Mouse (Mus musculus) myocyte (in vitro differentiated cells): Measurements from ENCODE around the gene Mtx1. TPM values are rescaled to one million over a fixed set of nuclear protein-coding genes. Genes with fewer than 3 reads are reported as not detected.

Experiments used
- H3K27me3 ChIP-seq: one replicate; pipeline ENCODE4 v1.6.1; 2011; ENCODE audit not compliant: control insufficient read depth, insufficient read depth, insufficient read length
- H3K36me3 ChIP-seq: one replicate; pipeline ENCODE4 v1.6.1; 2011; ENCODE audit not compliant: control insufficient read depth, insufficient read depth
- H3K4me2 ChIP-seq: one replicate; pipeline ENCODE4 v1.6.1; 2011; ENCODE audit warnings: low read depth, control low read depth
- H3K4me3 ChIP-seq: one replicate; pipeline ENCODE4 v1.5.1; 2011; ENCODE audit warnings: mild to moderate bottlenecking, control low read depth, moderate library complexity
- H3K79me2 ChIP-seq: one replicate; pipeline ENCODE4 v1.6.1; 2011; ENCODE audit not compliant: control insufficient read depth, insufficient read depth
- H3ac ChIP-seq: one replicate; pipeline ENCODE4 v1.6.1; 2011; ENCODE audit not compliant: control insufficient read depth, insufficient read length
- E2F4 ChIP-seq: IDR thresholded peaks from one replicate; pipeline ENCODE4 v1.6.1; 2011; ENCODE audit warnings: mild to moderate bottlenecking, control low read depth, moderate library complexity; ENCODE audit not compliant: insufficient read depth
- MAX ChIP-seq: IDR thresholded peaks from one replicate; pipeline ENCODE4 v1.6.1; 2011; ENCODE audit warnings: low read depth, mild to moderate bottlenecking, control low read depth
- MYOD1 ChIP-seq, 3 experiments: IDR thresholded peaks; one replicate each; pipeline ENCODE4 v1.6.1; 2011; ENCODE audit warnings: control low read depth in 2 of 3, low read depth in 2 of 3, mild to moderate bottlenecking in 2 of 3, moderate library complexity in 1 of 3; ENCODE audit not compliant: insufficient read length in 2 of 3, control insufficient read depth in 1 of 3
- MYOG ChIP-seq, 3 experiments: IDR thresholded peaks; one replicate each; pipeline ENCODE4 v1.6.1; 2011; ENCODE audit warnings: control low read depth in 2 of 3, low read depth in 2 of 3, mild to moderate bottlenecking in 2 of 3; ENCODE audit not compliant: insufficient read length in 2 of 3, control insufficient read depth in 1 of 3, insufficient read depth in 1 of 3
- POLR2AphosphoS2 ChIP-seq: IDR thresholded peaks from one replicate; pipeline ENCODE4 v1.6.1; 2011; ENCODE audit warnings: low read depth, control low read depth; ENCODE audit not compliant: insufficient read length
- REST ChIP-seq: IDR thresholded peaks from one replicate; pipeline ENCODE4 v1.6.1; 2011; ENCODE audit warnings: mild to moderate bottlenecking, control low read depth, moderate library complexity; ENCODE audit not compliant: insufficient read depth, insufficient read length
- SRF ChIP-seq: IDR thresholded peaks from one replicate; pipeline ENCODE4 v1.6.1; 2011; ENCODE audit warnings: low read depth; ENCODE audit not compliant: control insufficient read depth, insufficient read length
- polyA plus RNA-seq: library from polyadenylated mRNA; unstranded; fragments of >200 nt; fragmentation: generic; extraction: Trizol; gene quantifications from one replicate; pipeline ENCODE4 v1.2.1, GENCODE M21; 2012; ENCODE audit warnings: missing spikeins

Mtx1 gene
- polyA plus RNA-seq, 1 experiment: 114 TPM

- Histone ChIP-seq H3K36me3 (no peaks in the 10 kb centered on the region), H3K4me2 (peak within 1 kb of the TSS; percentile 56), H3ac (no peak within 1 kb of the TSS), H3K79me2 (no peaks in the 10 kb centered on the region), H3K27me3 (peaks cover 22% of the 10 kb centered on the region), H3K4me3 (no peak within 1 kb of the TSS)
- TF ChIP-seq SRF (no peak), MYOG (IDR thresholded peaks at IDR 0.05; ENCODE audit: control insufficient read depth in 1 of 3, insufficient read depth in 1 of 3, insufficient read length in 2 of 3, low read depth in 2 of 3) (peak in 1 of 3 experiments; percentile 41), MYOD1 (IDR thresholded peaks at IDR 0.05; ENCODE audit: control insufficient read depth in 1 of 3, insufficient read length in 2 of 3, low read depth in 2 of 3) (peak in 1 of 3 experiments; percentile 2)
These were observed 67.1 kb downstream of the Mtx1 start, which contains the start of gene Hcn3 for GRCm38 (mm10) chr3:89159616-89160344. TSS of gene Hcn3 (minus strand) at chr3:89160196.

- Histone ChIP-seq H3K4me3 (no peak overlapping the region), H3K4me2 (peak overlapping the region; percentile 56), H3K79me2 (no peaks in the 10 kb centered on the region), H3ac (no peak overlapping the region), H3K36me3 (no peaks in the 10 kb centered on the region), H3K27me3 (peaks cover 23% of the 10 kb centered on the region)
- TF ChIP-seq POLR2AphosphoS2: no peak
- no peak for TF ChIP-seq MYOD1 (IDR thresholded peaks at IDR 0.05; ENCODE audit: control insufficient read depth in 1 of 3, insufficient read length in 2 of 3, low read depth in 2 of 3)
- peak; percentile 94 for TF ChIP-seq REST
- TF ChIP-seq E2F4: no peak
- TF ChIP-seq MYOG (IDR thresholded peaks at IDR 0.05; ENCODE audit: control insufficient read depth in 1 of 3, insufficient read depth in 1 of 3, insufficient read length in 2 of 3, low read depth in 2 of 3): no peak
- TF ChIP-seq SRF: no peak
- TF ChIP-seq MAX: no peak
These were observed 67.7 kb downstream of the Mtx1 start for GRCm38 (mm10) chr3:89159211-89159610.

Other genes with a start within 250 kb of the Mtx1 start
- gene Rusc1, start 133.8 kb downstream of the Mtx1 start, polyA plus RNA-seq: 20.2 TPM
- 0.02 TPM for gene Gm43738, start 126.0 kb downstream of the Mtx1 start, polyA plus RNA-seq
- gene Fdps, start 125.1 kb downstream of the Mtx1 start, polyA plus RNA-seq: 863 TPM
- gene Pklr, start 90.9 kb downstream of the Mtx1 start, polyA plus RNA-seq: not detected
- 0.10 TPM for gene Hcn3, start 66.9 kb downstream of the Mtx1 start, polyA plus RNA-seq
- 22.2 TPM for gene Clk2, start 62.3 kb downstream of the Mtx1 start, polyA plus RNA-seq
- gene Scamp3, start 49.6 kb downstream of the Mtx1 start, polyA plus RNA-seq: 127 TPM
- gene Fam189b, start 43.9 kb downstream of the Mtx1 start, polyA plus RNA-seq: 15.0 TPM
- gene Gba, start 24.2 kb downstream of the Mtx1 start, polyA plus RNA-seq: 52.5 TPM
- gene Thbs3, start 11.9 kb downstream of the Mtx1 start, polyA plus RNA-seq: 5.9 TPM
- 0.37 TPM for gene Muc1, start 2.0 kb upstream of the Mtx1 start, polyA plus RNA-seq
- 371 TPM for gene Krtcap2, start 18.9 kb upstream of the Mtx1 start, polyA plus RNA-seq
- 15.2 TPM for gene Trim46, start 19.2 kb upstream of the Mtx1 start, polyA plus RNA-seq
- 222 TPM for gene Dpm3, start 32.3 kb upstream of the Mtx1 start, polyA plus RNA-seq
- 48.7 TPM for gene Slc50a1, start 43.5 kb upstream of the Mtx1 start, polyA plus RNA-seq
- gene Efna1, start 54.1 kb upstream of the Mtx1 start, polyA plus RNA-seq: 8.2 TPM
- 1.8 TPM for gene Efna3, start 95.9 kb upstream of the Mtx1 start, polyA plus RNA-seq
- 5.4 TPM for gene Efna4, start 110.9 kb upstream of the Mtx1 start, polyA plus RNA-seq
- 78.4 TPM for gene Adam15, start 122.9 kb upstream of the Mtx1 start, polyA plus RNA-seq
- gene Dcst2, start 134.9 kb upstream of the Mtx1 start, polyA plus RNA-seq: 0.01 TPM
- 0.41 TPM for gene Dcst1, start 138.2 kb upstream of the Mtx1 start, polyA plus RNA-seq
- gene Zbtb7b, start 167.7 kb upstream of the Mtx1 start, polyA plus RNA-seq: 47.0 TPM
- not detected for gene Lenep, start 175.7 kb upstream of the Mtx1 start, polyA plus RNA-seq
- 19.8 TPM for gene Flad1, start 184.8 kb upstream of the Mtx1 start, polyA plus RNA-seq
- gene Cks1b, start 191.3 kb upstream of the Mtx1 start, polyA plus RNA-seq: 113 TPM
- 95.5 TPM for gene Shc1, start 191.4 kb upstream of the Mtx1 start, polyA plus RNA-seq
- gene Pygo2, start 203.1 kb upstream of the Mtx1 start, polyA plus RNA-seq: 58.5 TPM
- 159 TPM for gene Pbxip1, start 209.6 kb upstream of the Mtx1 start, polyA plus RNA-seq
- gene Pmvk, start 227.5 kb upstream of the Mtx1 start, polyA plus RNA-seq: 67.9 TPM